Mouse (Mus musculus): Measurements from ENCODE around the gene Pilra. TPM values are rescaled to one million over a fixed set of nuclear protein-coding genes. Genes with fewer than 3 reads are reported as not detected.
"Not testable (repeated sequence)": the region's sequence is repeated elsewhere in the genome, so short reads cannot be mapped to it uniquely, and the experiment has no call there.

The Pilra gene
- 1 to 10 TPM in 1 of 2 experiments, under 1 TPM in 1; 0.97 to 3.1 TPM for total RNA-seq (2021)
- 2.6 and 5.3 TPM in 2 replicates for polyA plus RNA-seq (2012; rRNA removed)
- long read RNA-seq, partial matches to known transcripts, result 0 of 1 reads
- long read RNA-seq, other reads (novel, unspliced or antisense), result 1 of 1 reads

DNA sequence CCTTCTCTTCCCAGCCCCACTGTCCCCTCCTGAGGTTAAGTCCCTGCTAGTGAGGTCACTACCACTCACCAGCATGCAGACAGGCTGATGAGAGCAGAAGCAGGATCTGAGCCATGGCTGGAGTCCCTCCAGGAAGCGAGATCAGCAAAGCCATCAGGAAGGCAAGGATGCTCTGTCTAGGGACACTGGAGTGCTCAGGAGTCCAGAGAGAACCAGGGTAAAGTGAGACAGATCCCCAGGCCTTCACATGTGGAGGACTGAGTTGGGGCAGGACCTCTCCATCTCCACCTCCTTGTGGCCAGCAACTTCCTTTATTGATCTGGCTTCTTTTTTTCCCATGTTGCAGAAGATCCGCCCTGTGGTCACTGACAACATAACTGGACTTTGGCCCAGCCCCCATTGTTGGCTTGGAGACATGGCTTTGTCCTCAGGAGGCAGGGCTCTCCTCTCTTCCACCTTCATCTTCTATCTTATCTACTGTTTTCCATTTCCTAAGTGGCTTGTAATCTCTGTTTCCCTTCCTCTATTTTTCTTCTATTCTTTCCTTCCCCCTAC, at the start of gene Pilra:
Gene Pilra (minus strand): TSS at position 316 of the 555 bp plus-strand sequence.
- 29% methylated on average over 2 of the region's 2 CpGs for WGBS
- H3K27ac ChIP-seq; H3K4me3 ChIP-seq; H3K9ac ChIP-seq (ENCODE audit: low read depth, low read length); H3K4me1 ChIP-seq (ENCODE audit: control insufficient read depth, insufficient read depth, low read length); H3K36me3 ChIP-seq (ENCODE audit: control insufficient read depth, insufficient read depth, low read length); H3K27me3 ChIP-seq (ENCODE audit: control insufficient read depth, insufficient read depth, low read length); intact Hi-C loops (cut with DNase I); H3K79me2 ChIP-seq (replicated peaks; ENCODE audit: control insufficient read depth, insufficient read depth, low read length): not testable (repeated sequence)
- peak; percentile 22 to 26 for DNase-seq

DNA sequence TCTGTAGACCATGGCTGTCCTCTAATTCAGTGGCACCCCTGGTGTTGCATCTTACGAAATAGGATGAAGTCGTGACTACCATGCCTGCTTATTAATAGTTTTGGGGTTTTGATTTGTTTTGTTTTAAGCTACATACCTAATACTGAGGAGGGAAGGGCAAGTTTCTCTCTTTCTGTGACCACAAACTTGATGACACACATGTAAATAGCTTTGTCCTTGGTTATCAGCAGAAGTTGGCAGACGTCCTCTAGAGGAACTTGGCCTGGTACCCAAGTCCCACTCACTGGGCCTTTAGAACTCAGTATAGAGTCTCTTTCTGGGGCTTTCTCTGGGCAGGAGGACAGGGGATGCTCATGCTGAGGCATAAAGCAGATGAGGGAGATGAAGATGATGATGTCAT, 47.3 kb upstream of the Pilra start:
- Histone ChIP-seq H3K9ac (ENCODE audit: low read depth, low read length) (no peak overlapping the region), H3K4me1 (ENCODE audit: control insufficient read depth, insufficient read depth, low read length) (peaks cover 2% of the 10 kb centered on the region; the same call in 1 of the 2 replicates), H3K27me3 (ENCODE audit: control insufficient read depth, insufficient read depth, low read length) (no peaks in the 10 kb centered on the region), H3K79me2 (replicated peaks; ENCODE audit: control insufficient read depth, insufficient read depth, low read length) (no peaks in the 10 kb centered on the region), H3K36me3 (ENCODE audit: control insufficient read depth, insufficient read depth, low read length) (peaks cover 3% of the 10 kb centered on the region; the same call in 1 of the 2 replicates), H3K27ac (no peak overlapping the region; the same call in 1 of the 2 replicates), H3K4me3 (no peak overlapping the region)
- DNase-seq, result no peak
- intact Hi-C loops (cut with DNase I), result no loop called here
- TF ChIP-seq POLR2A (IDR thresholded peaks at IDR 0.05; ENCODE audit: insufficient read depth, low read depth, low read length), result no peak
- no peak for TF ChIP-seq EP300 (IDR thresholded peaks at IDR 0.05; ENCODE audit: insufficient read depth, low read depth, low read length)
- TF ChIP-seq CTCF (IDR thresholded peaks at IDR 0.05), result no peak
- whole genome bisulfite sequencing, result 47% methylated on average over 3 of the region's 3 CpGs

DNA sequence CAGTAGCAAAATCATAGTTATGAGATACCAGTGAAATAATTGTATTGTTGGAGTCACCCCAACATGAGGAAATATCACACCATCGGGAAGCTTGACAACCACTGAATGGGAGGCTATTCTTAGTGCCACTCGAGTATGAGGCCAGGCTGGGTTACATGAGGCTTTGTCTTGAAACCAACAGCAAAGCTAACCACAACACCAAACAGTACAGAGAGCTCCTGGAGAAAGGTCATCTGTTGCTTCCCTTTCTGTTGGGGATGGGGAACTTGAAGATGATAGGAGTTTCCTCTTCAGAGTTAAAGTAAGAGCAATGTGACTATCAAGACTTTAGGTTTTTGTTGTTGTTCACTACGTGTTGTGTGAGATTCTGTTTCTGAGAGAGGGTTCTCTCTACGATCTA, 46.8 kb upstream of the Pilra start:
- Histone ChIP-seq H3K4me3 (no peak overlapping the region), H3K36me3 (ENCODE audit: control insufficient read depth, insufficient read depth, low read length) (peaks cover 3% of the 10 kb centered on the region; the same call in 1 of the 2 replicates), H3K27me3 (ENCODE audit: control insufficient read depth, insufficient read depth, low read length) (no peaks in the 10 kb centered on the region), H3K4me1 (ENCODE audit: control insufficient read depth, insufficient read depth, low read length) (peaks cover 2% of the 10 kb centered on the region; the same call in 1 of the 2 replicates), H3K27ac (no peak overlapping the region; the same call in 1 of the 2 replicates), H3K79me2 (replicated peaks; ENCODE audit: control insufficient read depth, insufficient read depth, low read length) (no peaks in the 10 kb centered on the region), H3K9ac (ENCODE audit: low read depth, low read length) (no peak overlapping the region)
- 44% methylated on average over 4 of the region's 4 CpGs for WGBS
- intact Hi-C loops (cut with DNase I), result no loop called here
- no peak for TF ChIP-seq EP300 (IDR thresholded peaks at IDR 0.05; ENCODE audit: insufficient read depth, low read depth, low read length)
- no peak for TF ChIP-seq CTCF (IDR thresholded peaks at IDR 0.05)
- TF ChIP-seq POLR2A (IDR thresholded peaks at IDR 0.05; ENCODE audit: insufficient read depth, low read depth, low read length), result no peak
- no peak for DNase-seq

DNA sequence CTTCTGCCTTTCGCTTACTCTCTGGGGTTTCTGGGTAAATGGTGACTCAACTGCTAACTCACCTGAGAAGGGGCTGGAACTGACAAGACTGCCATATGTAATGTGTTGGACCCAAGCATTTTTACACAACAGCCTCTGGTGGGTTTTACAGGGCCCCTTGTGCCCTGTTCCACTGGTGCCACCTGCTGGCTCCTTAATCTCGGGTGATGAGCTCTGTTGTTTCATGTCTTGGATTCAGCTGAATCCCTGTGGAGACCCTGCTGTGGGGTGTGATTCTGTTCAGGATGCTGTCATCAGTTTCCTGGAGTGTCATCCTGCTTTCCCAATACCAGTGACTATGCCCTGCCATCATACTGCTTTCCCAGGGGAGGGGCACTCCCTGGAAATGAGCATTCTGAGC, 41.8 kb upstream of the Pilra start:
- no peaks in the 10 kb centered on the region for H3K27me3 ChIP-seq (ENCODE audit: control insufficient read depth, insufficient read depth, low read length)
- no peak overlapping the region for H3K27ac ChIP-seq
- no peaks in the 10 kb centered on the region for H3K79me2 ChIP-seq (replicated peaks; ENCODE audit: control insufficient read depth, insufficient read depth, low read length)
- no peak overlapping the region for H3K9ac ChIP-seq (ENCODE audit: low read depth, low read length)
- intact Hi-C loops (cut with DNase I), result loop anchor here (2.0 kb wide), 1 partner anchor 87 kb away; no protein-coding TSS in a partner anchor
- TF ChIP-seq POLR2A (IDR thresholded peaks at IDR 0.05; ENCODE audit: insufficient read depth, low read depth, low read length), result no peak
- no peak for TF ChIP-seq EP300 (IDR thresholded peaks at IDR 0.05; ENCODE audit: insufficient read depth, low read depth, low read length)
- peak; percentile 65 for TF ChIP-seq CTCF (IDR thresholded peaks at IDR 0.05)
- H3K4me3 ChIP-seq, result no peak overlapping the region
- WGBS, result 46% methylated on average over 2 of the region's 2 CpGs
- DNase-seq, result peak in 1 of 2 experiments; percentile 16
- no peaks in the 10 kb centered on the region for H3K4me1 ChIP-seq (ENCODE audit: control insufficient read depth, insufficient read depth, low read length)
- H3K36me3 ChIP-seq (ENCODE audit: control insufficient read depth, insufficient read depth, low read length), result peaks cover 3% of the 10 kb centered on the region; the same call in 1 of the 2 replicates

DNA sequence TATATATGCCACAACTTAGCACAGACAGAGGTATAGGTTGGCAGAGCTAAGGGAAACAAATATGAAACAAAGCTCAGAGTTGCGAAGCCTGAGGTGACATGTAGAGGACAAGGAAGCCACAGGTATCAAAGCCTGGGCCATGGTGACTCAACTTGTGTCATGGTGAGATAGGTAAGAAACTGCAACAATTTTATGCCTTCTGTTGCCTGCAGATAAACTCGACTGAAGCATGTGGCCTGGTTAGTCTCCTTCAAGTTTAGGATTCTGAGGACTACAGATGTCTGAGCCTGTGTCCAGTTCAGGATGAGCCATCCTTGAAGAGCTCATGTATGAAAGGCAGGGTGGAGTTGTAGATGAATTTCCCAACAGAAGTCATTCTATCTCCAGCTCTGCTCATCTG, 39.0 kb upstream of the Pilra start:
- intact Hi-C loops (cut with DNase I), result loop anchor here (2.0 kb wide), 1 partner anchor 16 kb away; the partner anchor contains the start of gene Pilrb1

DNA sequence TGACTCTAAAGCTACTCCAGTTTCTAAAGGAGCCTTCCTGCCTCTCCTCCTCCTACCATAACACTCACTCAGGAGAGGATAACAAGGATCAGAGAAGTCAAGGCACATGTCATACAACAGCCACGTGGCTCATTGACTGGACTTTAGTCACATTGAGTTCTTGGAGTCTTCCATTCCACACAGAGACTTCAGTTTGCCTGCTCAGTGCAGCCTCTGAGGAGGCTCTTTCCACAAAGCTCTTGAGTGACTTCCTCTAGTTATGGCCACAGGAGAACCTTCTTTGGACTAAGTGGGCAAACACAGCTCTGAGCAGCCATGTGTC, 36.3 kb upstream of the Pilra start:
- intact Hi-C loops (cut with DNase I); H3K27me3 ChIP-seq (ENCODE audit: control insufficient read depth, insufficient read depth, low read length); H3K4me3 ChIP-seq; H3K4me1 ChIP-seq (ENCODE audit: control insufficient read depth, insufficient read depth, low read length); H3K9ac ChIP-seq (ENCODE audit: low read depth, low read length); H3K36me3 ChIP-seq (ENCODE audit: control insufficient read depth, insufficient read depth, low read length); DNase-seq; H3K79me2 ChIP-seq (replicated peaks; ENCODE audit: control insufficient read depth, insufficient read depth, low read length); H3K27ac ChIP-seq: not testable (repeated sequence)
- WGBS, result 45% methylated on average over 1 of the region's 1 CpGs

More for the DNA sequence above, 39.0 kb upstream of the Pilra start:
- no peak overlapping the region for H3K27ac ChIP-seq
- no peaks in the 10 kb centered on the region for H3K79me2 ChIP-seq (replicated peaks; ENCODE audit: control insufficient read depth, insufficient read depth, low read length)
- no peak overlapping the region for H3K4me3 ChIP-seq
- DNase-seq, result no peak
- TF ChIP-seq CTCF (IDR thresholded peaks at IDR 0.05) (no peak), EP300 (IDR thresholded peaks at IDR 0.05; ENCODE audit: insufficient read depth, low read depth, low read length) (no peak), POLR2A (IDR thresholded peaks at IDR 0.05; ENCODE audit: insufficient read depth, low read depth, low read length) (no peak)
- H3K4me1 ChIP-seq (ENCODE audit: control insufficient read depth, insufficient read depth, low read length), result no peaks in the 10 kb centered on the region
- H3K9ac ChIP-seq (ENCODE audit: low read depth, low read length), result no peak overlapping the region
- WGBS, result 68% methylated on average over 2 of the region's 2 CpGs
- no peaks in the 10 kb centered on the region for H3K36me3 ChIP-seq (ENCODE audit: control insufficient read depth, insufficient read depth, low read length)
- no peaks in the 10 kb centered on the region for H3K27me3 ChIP-seq (ENCODE audit: control insufficient read depth, insufficient read depth, low read length)

DNA sequence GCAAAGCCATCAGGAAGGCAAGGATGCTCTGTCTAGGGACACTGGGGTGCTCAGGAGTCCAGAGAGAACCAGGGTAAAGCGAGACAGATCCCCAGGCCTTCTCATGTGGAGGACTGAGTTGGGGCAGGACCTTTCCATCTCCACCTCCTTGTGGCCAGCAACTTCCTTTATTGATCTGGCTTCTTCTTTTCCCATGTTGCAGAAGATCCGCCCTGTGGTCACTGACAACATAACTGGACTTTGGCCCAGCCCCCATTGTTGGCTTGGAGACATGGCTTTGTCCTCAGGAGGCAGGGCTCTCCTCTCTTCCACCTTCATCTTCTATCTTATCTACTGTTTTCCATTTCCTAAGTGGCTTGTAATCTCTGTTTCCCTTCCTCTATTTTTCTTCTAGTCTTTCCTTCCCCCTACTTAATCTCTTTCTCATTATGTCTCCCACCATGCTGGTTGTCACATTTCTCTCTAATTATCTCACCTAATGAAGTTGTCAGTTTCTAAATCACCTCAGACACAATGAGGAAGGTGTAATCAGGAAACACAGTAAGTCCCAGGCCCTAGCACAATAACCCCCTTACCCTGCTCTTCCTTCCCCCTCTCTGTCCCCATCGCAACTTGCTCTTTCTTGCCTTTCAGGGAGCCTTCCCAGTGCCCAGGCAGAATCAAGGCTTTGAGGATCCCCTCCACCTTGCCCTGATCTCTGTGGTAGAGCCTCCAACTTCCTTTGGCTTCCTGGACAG, 35.7 kb upstream of the Pilra start, which contains the start of gene Pilrb2:
Gene Pilrb2 (minus strand): TSS at position 172 of the 737 bp plus-strand sequence.
- DNase-seq; H3K27me3 ChIP-seq (ENCODE audit: control insufficient read depth, insufficient read depth, low read length); H3K79me2 ChIP-seq (replicated peaks; ENCODE audit: control insufficient read depth, insufficient read depth, low read length); H3K27ac ChIP-seq; H3K36me3 ChIP-seq (ENCODE audit: control insufficient read depth, insufficient read depth, low read length); H3K9ac ChIP-seq (ENCODE audit: low read depth, low read length); H3K4me1 ChIP-seq (ENCODE audit: control insufficient read depth, insufficient read depth, low read length); H3K4me3 ChIP-seq; intact Hi-C loops (cut with DNase I): not testable (repeated sequence)
- WGBS, result 56% methylated on average over 3 of the region's 3 CpGs

DNA sequence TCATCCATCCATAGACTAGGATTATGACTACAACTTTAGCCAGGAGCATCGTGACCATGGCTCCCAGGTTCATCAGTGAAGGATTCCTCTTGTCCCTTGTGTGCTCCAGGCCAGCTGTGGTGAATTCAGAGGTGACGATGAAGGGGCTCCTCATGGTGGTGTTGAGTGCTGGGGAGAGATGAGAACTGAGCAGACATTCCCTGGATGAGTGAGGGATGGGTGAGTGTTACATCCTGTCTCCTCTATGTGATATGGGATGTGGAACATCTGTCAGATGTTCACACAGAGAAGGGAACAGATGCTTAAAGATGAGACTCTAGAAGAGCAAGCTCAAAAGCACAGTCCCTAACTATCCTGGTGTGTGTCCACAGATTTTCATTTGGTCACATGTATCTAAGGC, 32.5 kb upstream of the Pilra start:
- H3K36me3 ChIP-seq (ENCODE audit: control insufficient read depth, insufficient read depth, low read length); H3K79me2 ChIP-seq (replicated peaks; ENCODE audit: control insufficient read depth, insufficient read depth, low read length); intact Hi-C loops (cut with DNase I); H3K4me1 ChIP-seq (ENCODE audit: control insufficient read depth, insufficient read depth, low read length); H3K4me3 ChIP-seq; H3K27me3 ChIP-seq (ENCODE audit: control insufficient read depth, insufficient read depth, low read length); H3K27ac ChIP-seq; H3K9ac ChIP-seq (ENCODE audit: low read depth, low read length); DNase-seq: not testable (repeated sequence)
- WGBS, result 62% methylated on average over 2 of the region's 2 CpGs

DNA sequence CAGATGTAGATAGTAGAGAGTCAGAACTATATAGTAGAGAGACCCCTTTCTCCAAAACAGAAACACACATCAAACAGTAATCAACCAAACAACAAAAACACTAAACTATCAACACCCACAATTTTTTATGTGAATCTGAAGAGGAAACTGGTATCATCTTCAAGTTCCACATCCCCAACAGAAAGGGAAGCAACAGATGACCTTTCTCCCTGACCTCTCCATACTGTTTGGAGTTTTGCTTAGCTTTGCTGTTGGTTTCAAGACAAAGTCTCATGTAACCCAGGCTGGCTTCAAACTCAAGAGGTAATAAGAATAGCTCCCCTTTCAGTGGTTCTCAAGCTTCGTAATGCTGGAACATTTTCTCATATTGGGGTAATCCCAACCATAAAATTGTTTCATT, 27.9 kb upstream of the Pilra start:
- intact Hi-C loops (cut with DNase I), result not testable (repeated sequence)
- 84% methylated on average over 1 of the region's 1 CpGs for WGBS

More for the DNA sequence above, 27.9 kb upstream of the Pilra start:
- not testable (repeated sequence) for H3K79me2 ChIP-seq (replicated peaks; ENCODE audit: control insufficient read depth, insufficient read depth, low read length); H3K27ac ChIP-seq; H3K9ac ChIP-seq (ENCODE audit: low read depth, low read length); H3K4me3 ChIP-seq; H3K36me3 ChIP-seq (ENCODE audit: control insufficient read depth, insufficient read depth, low read length); DNase-seq; H3K27me3 ChIP-seq (ENCODE audit: control insufficient read depth, insufficient read depth, low read length); H3K4me1 ChIP-seq (ENCODE audit: control insufficient read depth, insufficient read depth, low read length)

Measured in heart, adult 2 months (tissue).